Mouse (Mus musculus): ENCODE measurements around the gene Phf21a.

GRCm38 (mm10) chr2:92256141-92256540 lies 163.2 kb downstream of the Phf21a start:
- TF ChIP-seq CTCF (IDR thresholded peaks at IDR 0.05; ENCODE audit: borderline replicate concordance, extremely low read depth, insufficient read depth, insufficient read length): no peak
- no peak for TF ChIP-seq POLR2A (IDR thresholded peaks at IDR 0.05; ENCODE audit: borderline replicate concordance, extremely low read depth, insufficient read depth, insufficient read length, poor library complexity, severe bottlenecking)
